ENCODE assay signal across 8 mouse cellular contexts in genomic region chr3:152193635-152194097, GRCm38 (mm10). TPM values are rescaled to one million over a fixed set of nuclear protein-coding genes. Genes with fewer than 3 reads are reported as not detected.
DNase-seq lines count a peak whose midpoint lies in the region; ATAC-seq and TF ChIP-seq lines count a peak whose summit lies in the region.

No protein-coding gene starts in this region.

- no peaks in the 10 kb centered on the region for H3K27me3 ChIP-seq in G1E (ENCODE audit: insufficient read depth, low read length)
- H3K27me3 ChIP-seq in forebrain, postnatal 0 days (ENCODE audit: insufficient read depth, low read length) = no peaks in the 10 kb centered on the region
- no peaks in the 10 kb centered on the region for H3K27me3 ChIP-seq in lung, embryonic 16.5 days (ENCODE audit: control insufficient read depth, insufficient read depth, low read depth, low read length)

- H3K9me3 ChIP-seq in G1E (replicated peaks) = no peaks in the 10 kb centered on the region
- no peaks in the 10 kb centered on the region for H3K9me3 ChIP-seq in forebrain, postnatal 0 days (ENCODE audit: low read length)
- no peaks in the 10 kb centered on the region for H3K9me3 ChIP-seq in lung, embryonic 16.5 days (ENCODE audit: control insufficient read depth, low read length)

- H3K4me2 ChIP-seq in forebrain, postnatal 0 days (ENCODE audit: low read depth) = peak overlapping the region; percentile 53
- H3K4me2 ChIP-seq in lung, embryonic 16.5 days (ENCODE audit: low read depth, low read length) = peak overlapping the region; percentile 53

- peak overlapping the region; percentile 60 for H3K4me3 ChIP-seq in G1E (ENCODE audit: low read depth, low read length)
- H3K4me3 ChIP-seq in forebrain, postnatal 0 days (ENCODE audit: low read depth, low read length) = peak overlapping the region; percentile 48
- H3K4me3 ChIP-seq in lung, embryonic 16.5 days (ENCODE audit: low read length) = peak overlapping the region; percentile 60

- peak; percentile 91 for ATAC-seq in G1E (ENCODE audit: extremely low read depth, insufficient number of reproducible peaks, low FRiP score, poor library complexity, severe bottlenecking)
- peak; percentile 100 for ATAC-seq in forebrain, postnatal 0 days
- peak; percentile 95 to 96 for ATAC-seq in hematopoietic stem cell, adult 5-6 weeks (replicated peaks in 1 of 2; ENCODE audit: insufficient read depth in 1 of 2, low FRiP score in 2 of 2, low TSS enrichment in 1 of 2, low read depth in 1 of 2, poor library complexity in 2 of 2, severe bottlenecking in 2 of 2)
- peak; percentile 94 for ATAC-seq in lung, embryonic 16.5 days (ENCODE audit: low read depth)

- H3K9ac ChIP-seq in forebrain, postnatal 0 days = peak overlapping the region; percentile 42
- peak overlapping the region; percentile 71 for H3K9ac ChIP-seq in lung, embryonic 16.5 days (ENCODE audit: low read length)

- H3K36me3 ChIP-seq in G1E (replicated peaks) = peaks cover under 1% of the 10 kb centered on the region
- no peaks in the 10 kb centered on the region for H3K36me3 ChIP-seq in forebrain, postnatal 0 days (ENCODE audit: insufficient read depth)
- H3K36me3 ChIP-seq in lung, embryonic 16.5 days (ENCODE audit: control insufficient read depth, insufficient read depth, low read length) = no peaks in the 10 kb centered on the region

- H3K4me1 ChIP-seq in G1E (ENCODE audit: insufficient read depth, low read depth, low read length) = peaks cover 10% of the 10 kb centered on the region
- H3K4me1 ChIP-seq in forebrain, postnatal 0 days (ENCODE audit: insufficient read depth) = peaks cover 14% of the 10 kb centered on the region; the same call in 1 of the 2 replicates
- peaks cover 17% of the 10 kb centered on the region for H3K4me1 ChIP-seq in lung, embryonic 16.5 days (replicated peaks; ENCODE audit: control insufficient read depth, insufficient read depth, low read length)

- WGBS in forebrain, postnatal 0 days = 1% methylated on average over 17 of the region's 17 CpGs
- WGBS in lung, embryonic 16.5 days = under 1% methylated on average over 17 of the region's 17 CpGs

- DNase-seq in G1E (ENCODE audit: low spot score) = peak; percentile 47
- DNase-seq in cerebellum, adult 18-20 months = peak; percentile 82 to 91
- DNase-seq in forebrain, postnatal 0 days = peak; percentile 92
- DNase-seq in layer of hippocampus, adult 9-10 months (ENCODE audit: low spot score) = peak; percentile 79
- peak; percentile 67 for DNase-seq in ovary, postnatal 10 days (ENCODE audit: low spot score)
- DNase-seq in thymus, postnatal 10 days (ENCODE audit: low spot score in 2 of 2) = peak; percentile 77

- no peak for TF ChIP-seq CTCF in G1E (IDR thresholded peaks at IDR 0.05; ENCODE audit: low read depth, low read length)
- peak; percentile 43; the same call in 1 of the 2 replicates for TF ChIP-seq CTCF in forebrain, postnatal 0 days (IDR thresholded peaks at IDR 0.05; ENCODE audit: low read depth)

- peak overlapping the region; percentile 60 for H3K27ac ChIP-seq in forebrain, postnatal 0 days (ENCODE audit: low read depth, low read length)
- H3K27ac ChIP-seq in lung, embryonic 16.5 days (ENCODE audit: low read length) = peak overlapping the region; percentile 93

RNA-seq across cellular contexts. Expression of gene Dnajb4, which starts 16.4 kb away (rescaled TPM):
- total RNA-seq in G1E (2014; fragmentation: Nextera tagmentation) (27.3 and 32.6 TPM in 2 replicates), G1E (2017) (23.8 and 26.4 TPM in 2 replicates)
- polyA plus RNA-seq in G1E (2012) = 1.3 and 2.4 TPM in 2 replicates
- total RNA-seq in forebrain, postnatal 0 days (2014; rRNA removed) = 36.1 and 39.7 TPM in 2 replicates
- polyA plus RNA-seq in forebrain, postnatal 0 days (2015; fragmentation: Nextera tagmentation; extraction: Ambion mirVana) = 28.9 and 41.5 TPM in 2 replicates
- total RNA-seq in hematopoietic stem cell, adult 5-6 weeks (2017) = 85.7 and 94.4 TPM in 2 replicates
- polyA plus RNA-seq in lung, embryonic 16.5 days (2015; fragmentation: Nextera tagmentation; extraction: Ambion mirVana) = 44.0 and 44.8 TPM in 2 replicates

RNA-seq across cellular contexts. Expression of gene Fubp1, which starts 16.6 kb away (rescaled TPM):
- total RNA-seq in G1E (2014; fragmentation: Nextera tagmentation) (313 and 324 TPM in 2 replicates), G1E (2017) (250 and 310 TPM in 2 replicates)
- 577 and 846 TPM in 2 replicates for polyA plus RNA-seq in G1E (2012)
- total RNA-seq in forebrain, postnatal 0 days (2014; rRNA removed) = 230 and 257 TPM in 2 replicates
- 127 and 135 TPM in 2 replicates for polyA plus RNA-seq in forebrain, postnatal 0 days (2015; fragmentation: Nextera tagmentation; extraction: Ambion mirVana)
- 288 and 297 TPM in 2 replicates for total RNA-seq in hematopoietic stem cell, adult 5-6 weeks (2017)
- 231 and 251 TPM in 2 replicates for polyA plus RNA-seq in lung, embryonic 16.5 days (2015; fragmentation: Nextera tagmentation; extraction: Ambion mirVana)

RNA-seq across cellular contexts. Expression of gene Gipc2, which starts 27.6 kb away (rescaled TPM):
- not detected in 2 replicates for total RNA-seq in G1E (2014; fragmentation: Nextera tagmentation)
- 0.33 TPM in 1 of 2 replicates, not detected in the other for total RNA-seq in G1E (2017)
- polyA plus RNA-seq in G1E (2012) = not detected in 2 replicates
- total RNA-seq in forebrain, postnatal 0 days (2014; rRNA removed) = 12.0 and 13.9 TPM in 2 replicates
- polyA plus RNA-seq in forebrain, postnatal 0 days (2015; fragmentation: Nextera tagmentation; extraction: Ambion mirVana) = 5.1 and 6.3 TPM in 2 replicates
- not detected in 2 replicates for total RNA-seq in hematopoietic stem cell, adult 5-6 weeks (2017)
- polyA plus RNA-seq in lung, embryonic 16.5 days (2015; fragmentation: Nextera tagmentation; extraction: Ambion mirVana) = 12.3 and 13.4 TPM in 2 replicates

Comparison
In these comparisons a context has a peak if more than half of its experiments do, and no peak if none do; other contexts are left out.
1. Peak in every context shown above with its lines: DNase-seq, ATAC-seq, H3K4me3 ChIP-seq and H3K27ac ChIP-seq.